Mouse (Mus musculus): Measurements from ENCODE around the gene Arg1. TPM values are rescaled to one million over a fixed set of nuclear protein-coding genes. Genes with fewer than 3 reads are reported as not detected.

The Arg1 gene
- total RNA-seq, 1 experiment, result 0.80 TPM

GRCm38 (mm10) chr10:24926380-24926779 lies 904 bp downstream of the Arg1 start:
- DNase-seq (ENCODE audit: low read depth, low spot score), result no peak
- Histone ChIP-seq H3K27ac (ENCODE audit: insufficient read depth, low read depth, low read length, poor library complexity, severe bottlenecking) (no peak overlapping the region), H3K9me3 (ENCODE audit: control insufficient read depth, insufficient read depth, low read depth, low read length) (no peaks in the 10 kb centered on the region), H3K4me1 (ENCODE audit: control insufficient read depth in 2 of 2, insufficient read depth in 2 of 2, low read length in 2 of 2, poor library complexity in 1 of 2) (peaks cover 0 to 2% of the 10 kb centered on the region in 2 experiments; a peak in 1 of 4 replicates), H3K4me3 (ENCODE audit: insufficient read depth in 1 of 2, low read depth in 1 of 2, low read length in 2 of 2, poor library complexity in 1 of 2, severe bottlenecking in 1 of 2) (no peak overlapping the region), H3K9ac (ENCODE audit: insufficient read depth, low read depth, low read length, poor library complexity, severe bottlenecking) (no peak overlapping the region), H3K36me3 (ENCODE audit: control insufficient read depth, insufficient read depth, low read length, poor library complexity, severe bottlenecking) (no peaks in the 10 kb centered on the region)
- in situ Hi-C loops (cut with MboI; ENCODE audit: low sequenced_read_pairs in 2 of 2, unreplicated experiment in 2 of 2), result no loop called here
- no peak for TF ChIP-seq CHD2 (IDR thresholded peaks at IDR 0.05; ENCODE audit: low read depth, low read length)
- TF ChIP-seq ZNF384 (IDR thresholded peaks at IDR 0.05; ENCODE audit: low read depth, low read length), result no peak
- no peak for TF ChIP-seq MAFK (IDR thresholded peaks at IDR 0.05; ENCODE audit: insufficient read depth, low read depth, low read length)
- no peak for TF ChIP-seq ZC3H11A (IDR thresholded peaks at IDR 0.05; ENCODE audit: borderline replicate concordance, low read depth, low read length)
- no peak for TF ChIP-seq HCFC1 (IDR thresholded peaks at IDR 0.05; ENCODE audit: borderline replicate concordance, insufficient read depth, low read length)

DNA sequence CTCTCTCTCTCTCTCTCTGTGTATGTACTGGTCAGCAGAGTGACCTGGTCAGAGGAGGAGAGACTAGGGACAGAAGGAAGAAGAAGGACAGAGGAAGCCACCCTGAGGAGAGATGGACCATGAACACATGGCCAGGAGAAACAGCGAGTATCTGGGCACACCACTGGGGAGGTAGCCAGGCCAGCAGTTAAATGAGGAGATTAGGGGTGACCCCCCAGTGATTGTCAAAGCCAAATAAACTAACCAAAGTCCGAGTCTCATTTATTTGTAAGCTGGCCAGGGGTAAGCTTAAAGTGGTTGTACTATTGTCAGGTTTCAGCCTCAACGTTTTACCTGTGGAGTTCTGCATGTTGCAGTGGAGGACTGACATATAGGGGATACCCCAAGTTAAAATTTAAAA lies 3.0 kb downstream of the Arg1 start:
- TF ChIP-seq ZNF384 (IDR thresholded peaks at IDR 0.05; ENCODE audit: low read depth, low read length), result no peak
- no peak for TF ChIP-seq HCFC1 (IDR thresholded peaks at IDR 0.05; ENCODE audit: borderline replicate concordance, insufficient read depth, low read length)
- no peak for TF ChIP-seq CHD2 (IDR thresholded peaks at IDR 0.05; ENCODE audit: low read depth, low read length)
- TF ChIP-seq MAFK (IDR thresholded peaks at IDR 0.05; ENCODE audit: insufficient read depth, low read depth, low read length), result no peak
- TF ChIP-seq ZC3H11A (IDR thresholded peaks at IDR 0.05; ENCODE audit: borderline replicate concordance, low read depth, low read length), result no peak
- in situ Hi-C loops (cut with MboI; ENCODE audit: low sequenced_read_pairs in 2 of 2, unreplicated experiment in 2 of 2), result no loop called here
- no peaks in the 10 kb centered on the region for H3K36me3 ChIP-seq (ENCODE audit: control insufficient read depth, insufficient read depth, low read length, poor library complexity, severe bottlenecking)
- no peak overlapping the region for H3K27ac ChIP-seq (ENCODE audit: insufficient read depth, low read depth, low read length, poor library complexity, severe bottlenecking)
- H3K4me1 ChIP-seq (ENCODE audit: control insufficient read depth in 2 of 2, insufficient read depth in 2 of 2, low read length in 2 of 2, poor library complexity in 1 of 2), result peaks cover 0 to 2% of the 10 kb centered on the region in 2 experiments; a peak in 1 of 4 replicates
- H3K4me3 ChIP-seq (ENCODE audit: insufficient read depth in 1 of 2, low read depth in 1 of 2, low read length in 2 of 2, poor library complexity in 1 of 2, severe bottlenecking in 1 of 2), result no peak overlapping the region
- no peaks in the 10 kb centered on the region for H3K9me3 ChIP-seq (ENCODE audit: control insufficient read depth, insufficient read depth, low read depth, low read length)
- no peak overlapping the region for H3K9ac ChIP-seq (ENCODE audit: insufficient read depth, low read depth, low read length, poor library complexity, severe bottlenecking)
- DNase-seq (ENCODE audit: low read depth, low spot score), result no peak

DNA sequence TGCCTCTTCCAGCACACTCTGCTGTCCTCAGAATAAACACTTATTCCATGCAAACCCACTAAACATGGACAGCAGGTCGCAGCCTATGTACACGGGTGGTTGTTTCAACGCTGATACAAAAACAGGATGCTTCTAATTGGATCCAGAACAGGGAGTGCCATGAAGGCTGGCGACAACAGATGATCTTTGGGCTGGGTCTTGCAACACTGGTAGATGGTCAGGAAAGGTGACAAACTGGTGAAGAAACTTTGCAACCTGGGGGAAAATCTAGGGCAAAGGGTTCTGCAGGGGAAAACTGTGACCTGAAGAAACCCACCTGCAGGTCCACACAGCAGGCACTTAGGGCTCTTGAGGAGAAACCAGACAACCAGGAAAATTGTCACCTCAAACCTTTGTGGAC lies 4.3 kb downstream of the Arg1 start:
- Histone ChIP-seq H3K9ac (ENCODE audit: insufficient read depth, low read depth, low read length, poor library complexity, severe bottlenecking) (no peak overlapping the region), H3K27ac (ENCODE audit: insufficient read depth, low read depth, low read length, poor library complexity, severe bottlenecking) (no peak overlapping the region), H3K9me3 (ENCODE audit: control insufficient read depth, insufficient read depth, low read depth, low read length) (no peaks in the 10 kb centered on the region), H3K4me3 (ENCODE audit: insufficient read depth in 1 of 2, low read depth in 1 of 2, low read length in 2 of 2, poor library complexity in 1 of 2, severe bottlenecking in 1 of 2) (no peak overlapping the region), H3K36me3 (ENCODE audit: control insufficient read depth, insufficient read depth, low read length, poor library complexity, severe bottlenecking) (no peaks in the 10 kb centered on the region; the same call in 1 of the 2 replicates), H3K4me1 (ENCODE audit: control insufficient read depth in 2 of 2, insufficient read depth in 2 of 2, low read length in 2 of 2, poor library complexity in 1 of 2) (no peaks in the 10 kb centered on the region; a peak in 1 of 4 replicates)
- TF ChIP-seq HCFC1 (IDR thresholded peaks at IDR 0.05; ENCODE audit: borderline replicate concordance, insufficient read depth, low read length) (no peak), ZNF384 (IDR thresholded peaks at IDR 0.05; ENCODE audit: low read depth, low read length) (no peak), ZC3H11A (IDR thresholded peaks at IDR 0.05; ENCODE audit: borderline replicate concordance, low read depth, low read length) (no peak), MAFK (IDR thresholded peaks at IDR 0.05; ENCODE audit: insufficient read depth, low read depth, low read length) (no peak), CHD2 (IDR thresholded peaks at IDR 0.05; ENCODE audit: low read depth, low read length) (no peak)
- no peak for DNase-seq (ENCODE audit: low read depth, low spot score)
- in situ Hi-C loops (cut with MboI; ENCODE audit: low sequenced_read_pairs in 2 of 2, unreplicated experiment in 2 of 2), result no loop called here

DNA sequence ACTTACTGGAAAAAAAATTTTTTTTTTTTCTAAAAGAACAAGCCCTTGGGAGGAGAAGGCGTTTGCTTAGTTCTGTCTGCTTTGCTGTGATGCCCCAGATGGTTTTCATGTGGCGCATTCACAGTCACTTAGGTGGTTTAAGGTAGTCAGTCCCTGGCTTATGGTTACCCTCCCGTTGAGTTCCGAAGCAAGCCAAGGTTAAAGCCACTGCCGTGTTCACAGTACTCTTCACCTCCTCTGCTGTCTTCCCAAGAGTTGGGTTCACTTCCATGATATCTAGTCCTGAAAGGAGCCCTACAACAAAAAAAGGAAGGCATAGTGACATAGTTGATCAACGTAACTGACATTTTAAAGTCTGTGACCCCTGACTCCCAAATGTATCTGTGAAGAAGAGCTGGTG lies 11.8 kb downstream of the Arg1 start:
- H3K4me3 ChIP-seq (ENCODE audit: insufficient read depth in 1 of 2, low read depth in 1 of 2, low read length in 2 of 2, poor library complexity in 1 of 2, severe bottlenecking in 1 of 2), result no peak overlapping the region
- in situ Hi-C loops (cut with MboI; ENCODE audit: low sequenced_read_pairs in 2 of 2, unreplicated experiment in 2 of 2), result no loop called here
- DNase-seq (ENCODE audit: low read depth, low spot score), result no peak
- peaks cover 17% of the 10 kb centered on the region for H3K36me3 ChIP-seq (ENCODE audit: control insufficient read depth, insufficient read depth, low read length, poor library complexity, severe bottlenecking)
- no peak overlapping the region for H3K9ac ChIP-seq (ENCODE audit: insufficient read depth, low read depth, low read length, poor library complexity, severe bottlenecking)
- TF ChIP-seq CHD2 (IDR thresholded peaks at IDR 0.05; ENCODE audit: low read depth, low read length) (no peak), ZNF384 (IDR thresholded peaks at IDR 0.05; ENCODE audit: low read depth, low read length) (no peak), ZC3H11A (IDR thresholded peaks at IDR 0.05; ENCODE audit: borderline replicate concordance, low read depth, low read length) (no peak), HCFC1 (IDR thresholded peaks at IDR 0.05; ENCODE audit: borderline replicate concordance, insufficient read depth, low read length) (no peak), MAFK (IDR thresholded peaks at IDR 0.05; ENCODE audit: insufficient read depth, low read depth, low read length) (no peak)
- no peaks in the 10 kb centered on the region for H3K9me3 ChIP-seq (ENCODE audit: control insufficient read depth, insufficient read depth, low read depth, low read length)
- 0 out of 4 replicates have a peak, but pooled peaks cover 0 to 2% of the 10 kb centered on the region in 2 experiments for H3K4me1 ChIP-seq (ENCODE audit: control insufficient read depth in 2 of 2, insufficient read depth in 2 of 2, low read length in 2 of 2, poor library complexity in 1 of 2)
- H3K27ac ChIP-seq (ENCODE audit: insufficient read depth, low read depth, low read length, poor library complexity, severe bottlenecking), result no peak overlapping the region

DNA sequence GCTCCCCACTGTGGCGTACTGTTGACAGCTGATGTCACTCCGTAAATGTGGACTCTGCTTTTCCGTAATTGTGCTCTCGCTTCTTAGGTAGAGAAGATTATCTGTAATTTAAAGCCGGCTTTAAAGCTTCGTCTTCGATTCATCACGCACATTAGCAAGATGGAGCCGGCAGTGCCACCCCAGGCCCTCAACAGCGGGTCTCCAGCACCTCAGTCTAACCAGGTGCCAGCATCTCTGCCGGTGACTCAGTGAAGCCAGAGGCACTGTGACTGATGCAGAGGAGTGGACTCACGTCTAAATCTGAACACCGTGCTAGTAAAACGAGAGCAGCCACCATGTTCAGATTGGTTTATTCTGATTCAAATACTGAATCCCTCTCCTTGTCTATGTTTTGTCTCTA lies 14.7 kb downstream of the Arg1 start:
- no peak overlapping the region for H3K4me3 ChIP-seq (ENCODE audit: insufficient read depth in 1 of 2, low read depth in 1 of 2, low read length in 2 of 2, poor library complexity in 1 of 2, severe bottlenecking in 1 of 2)
- peaks cover 36% of the 10 kb centered on the region for H3K36me3 ChIP-seq (ENCODE audit: control insufficient read depth, insufficient read depth, low read length, poor library complexity, severe bottlenecking)
- H3K4me1 ChIP-seq (ENCODE audit: control insufficient read depth in 2 of 2, insufficient read depth in 2 of 2, low read length in 2 of 2, poor library complexity in 1 of 2), result 0 out of 4 replicates have a peak, but pooled peaks cover 0 to 2% of the 10 kb centered on the region in 2 experiments
- no peaks in the 10 kb centered on the region for H3K9me3 ChIP-seq (ENCODE audit: control insufficient read depth, insufficient read depth, low read depth, low read length)
- DNase-seq (ENCODE audit: low read depth, low spot score), result no peak
- in situ Hi-C loops (cut with MboI; ENCODE audit: low sequenced_read_pairs in 2 of 2, unreplicated experiment in 2 of 2), result no loop called here
- H3K27ac ChIP-seq (ENCODE audit: insufficient read depth, low read depth, low read length, poor library complexity, severe bottlenecking), result no peak overlapping the region
- no peak overlapping the region for H3K9ac ChIP-seq (ENCODE audit: insufficient read depth, low read depth, low read length, poor library complexity, severe bottlenecking)
- no peak for TF ChIP-seq ZC3H11A (IDR thresholded peaks at IDR 0.05; ENCODE audit: borderline replicate concordance, low read depth, low read length)
- no peak for TF ChIP-seq MAFK (IDR thresholded peaks at IDR 0.05; ENCODE audit: insufficient read depth, low read depth, low read length)
- no peak for TF ChIP-seq HCFC1 (IDR thresholded peaks at IDR 0.05; ENCODE audit: borderline replicate concordance, insufficient read depth, low read length)
- TF ChIP-seq CHD2 (IDR thresholded peaks at IDR 0.05; ENCODE audit: low read depth, low read length), result no peak
- TF ChIP-seq ZNF384 (IDR thresholded peaks at IDR 0.05; ENCODE audit: low read depth, low read length), result no peak

Data from ES-E14 (cell line).